Mouse (Mus musculus) liver, adult 2 months (tissue): ENCODE measurements around the gene Gstt4.

Experiments used
- CTCF ChIP-seq: fragments of 200-500 bp; IDR thresholded peaks from 2 replicates; pipeline ENCODE4 v1.5.1; 2011; ENCODE audit warnings: low read depth, low read length, control low read depth
- POLR2A ChIP-seq: fragments of 200-500 bp; IDR thresholded peaks from 2 replicates; pipeline ENCODE4 v1.6.1; 2011; ENCODE audit warnings: low read length, control low read depth; ENCODE audit not compliant: insufficient read depth; ENCODE audit errors: extremely low read depth

GRCm38 (mm10) chr10:75854096-75854495 lies 31.8 kb upstream of the Gstt4 start:
- TF ChIP-seq CTCF (no peak), POLR2A (no peak)
